Mouse (Mus musculus) neutrophil, adult 83 days (primary cell): ENCODE results near the gene Hpdl. TPM values are rescaled to one million over a fixed set of nuclear protein-coding genes. Genes with fewer than 3 reads are reported as not detected.

Experiments
- total RNA-seq, 2 experiments: library from RNA; stranded (reverse); gene quantifications; one replicate each; pipeline ENCODE4 v1.2.4; 2023

The Hpdl gene
- total RNA-seq, result not detected

GRCm38 (mm10) chr4:116821694-116822016, at the start of gene Hpdl:
TSS of gene Hpdl (minus strand) at chr4:116821707.

GRCm38 (mm10) chr4:116807197-116808129, 14.0 kb downstream of the Hpdl start, which contains the start of the genes Toe1 and Mutyh:
TSS of gene Toe1 (minus strand) at chr4:116807640.
TSS of gene Mutyh (plus strand) at chr4:116807723.

Other genes starting within 250 kb of the Hpdl start
- 1 to 10 TPM; 6.0 to 6.6 TPM for gene Ccdc17, start 225.1 kb downstream of the Hpdl start, total RNA-seq
- 10 to 100 TPM; 57.0 to 59.7 TPM for gene Nasp, start 193.8 kb downstream of the Hpdl start, total RNA-seq
- gene Akr1a1, start 170.0 kb downstream of the Hpdl start, total RNA-seq, result 100 to 1,000 TPM; 266 to 278 TPM
- 100 to 1,000 TPM; 140 to 144 TPM for gene Prdx1, start 136.2 kb downstream of the Hpdl start, total RNA-seq
- gene Mmachc, start 113.3 kb downstream of the Hpdl start, total RNA-seq, result 1 to 10 TPM; 2.5 to 2.9 TPM
- 10 to 100 TPM; 11.0 to 13.5 TPM for gene Ccdc163, start 113.2 kb downstream of the Hpdl start, total RNA-seq
- gene Tesk2, start 100.8 kb downstream of the Hpdl start, total RNA-seq, result 10 to 100 TPM; 33.8 to 35.2 TPM
- gene Toe1, start 14.1 kb downstream of the Hpdl start, total RNA-seq, result 10 to 100 TPM; 14.0 to 16.1 TPM
- gene Mutyh, start 14.0 kb downstream of the Hpdl start, total RNA-seq, result 1 to 10 TPM; 3.3 to 7.0 TPM
- not detected for gene Zswim5, start 55.7 kb upstream of the Hpdl start, total RNA-seq
- 10 to 100 TPM; 54.6 to 70.3 TPM for gene Urod, start 172.7 kb upstream of the Hpdl start, total RNA-seq
- gene Hectd3, start 173.6 kb upstream of the Hpdl start, total RNA-seq, result 10 to 100 TPM; 28.2 to 40.6 TPM
- 1 to 10 TPM; 6.7 to 8.7 TPM for gene Eif2b3, start 197.7 kb upstream of the Hpdl start, total RNA-seq